Mouse (Mus musculus) liver, postnatal 0 days (tissue): Measurements from ENCODE around the gene Slc5a2. TPM values are rescaled to one million over a fixed set of nuclear protein-coding genes. Genes with fewer than 3 reads are reported as not detected.
A peak's percentile ranks its signal among the peaks of the same experiment; 100 is the strongest.

Experiments
- ATAC-seq: fragments of 200-750 bp; cut with Nextera tagmentation; 2 replicates; pipeline ENCODE4 v1.8.0; 2017; ENCODE audit warnings: mild to moderate bottlenecking, moderate library complexity
- DNase-seq: peaks from one replicate; pipeline ENCODE4 v3.0.0-alpha.2; 2016
- H3K27ac ChIP-seq: fragments of 300-500 bp; sonication (generic); 2 replicates; pipeline ENCODE4 v1.5.1; 2014; ENCODE audit warnings: antibody characterized with exemption, moderate library complexity, mild to moderate bottlenecking, low read depth
- H3K27me3 ChIP-seq: fragments of 300-500 bp; sonication (generic); 2 replicates; pipeline ENCODE4 v1.6.1; 2014; ENCODE audit warnings: low read length, control low read depth, mixed read lengths; ENCODE audit not compliant: insufficient read depth
- H3K36me3 ChIP-seq: fragments of 300-500 bp; sonication (generic); replicated peaks from 2 replicates; pipeline ENCODE4 v1.6.1; 2014; ENCODE audit warnings: mild to moderate bottlenecking, control low read depth, low read length, moderate library complexity, mixed read lengths; ENCODE audit not compliant: insufficient read depth
- H3K4me1 ChIP-seq: fragments of 300-500 bp; sonication (generic); 2 replicates; pipeline ENCODE4 v1.6.1; 2014; ENCODE audit warnings: antibody characterized with exemption, mild to moderate bottlenecking, control low read depth; ENCODE audit not compliant: insufficient read depth
- H3K4me2 ChIP-seq: fragments of 300-500 bp; sonication (generic); 2 replicates; pipeline ENCODE4 v1.6.1; 2014; ENCODE audit warnings: low read depth, mild to moderate bottlenecking, low read length, moderate library complexity, mixed read lengths
- H3K4me3 ChIP-seq: fragments of 300-500 bp; sonication (generic); 2 replicates; pipeline ENCODE4 v1.5.1; 2014; ENCODE audit warnings: low read depth, low read length
- H3K9ac ChIP-seq: fragments of 300-500 bp; sonication (generic); replicated peaks from 2 replicates; pipeline ENCODE4 v1.6.1; 2014; ENCODE audit warnings: mild to moderate bottlenecking, moderate library complexity
- H3K9me3 ChIP-seq: fragments of 300-500 bp; sonication (generic); 2 replicates; pipeline ENCODE4 v1.6.1; 2016; ENCODE audit warnings: mild to moderate bottlenecking, control low read depth, low read length, mixed read lengths
- CTCF ChIP-seq: sonication (generic); IDR thresholded peaks from 2 replicates; pipeline ENCODE4 v1.5.1; 2016; ENCODE audit warnings: antibody characterized with exemption, low read depth
- EP300 ChIP-seq: IDR thresholded peaks from 2 replicates; pipeline ENCODE4 v1.6.1; 2016; ENCODE audit warnings: antibody characterized with exemption, low read depth, mild to moderate bottlenecking
- WGBS: fragments of 180-500 bp; shearing (Covaris S2); extraction: QIAGEN DNeasy Blood & Tissue Kit; methylation state at CpG from one replicate; pipeline ENCODE4 v1.1.7; 2014; ENCODE audit not compliant: insufficient replicate concordance; 5-methylcytosine and 5-hydroxymethylcytosine counted together
- microRNA-seq: library from miRNA; unstranded; fragments of <30 nt; microRNA quantifications from one replicate; pipeline ENCODE4, GENCODE M21; 2016
- polyA plus RNA-seq: library from polyadenylated mRNA; unstranded; fragments of >200 nt; fragmentation: Nextera tagmentation; extraction: Ambion mirVana; gene quantifications from 2 replicates; pipeline ENCODE4 v1.2.1, GENCODE M21; 2015

Slc5a2 gene
- polyA plus RNA-seq, 1 experiment from 2014 or later, result 1.8 TPM

GRCm38 (mm10) chr7:128313601-128314000, 48.1 kb downstream of the Slc5a2 start:
- 74% methylated on average over 2 of the region's 2 CpGs for WGBS
- Histone ChIP-seq H3K27me3 (peaks cover 6% of the 10 kb centered on the region; the same call in 1 of the 2 replicates), H3K4me1 (peaks cover 7% of the 10 kb centered on the region)

GRCm38 (mm10) chr7:128314491-128314890, 49.0 kb downstream of the Slc5a2 start:
- H3K27ac ChIP-seq, result no peak overlapping the region
- WGBS, result 71% methylated on average over 7 of the region's 7 CpGs
- H3K9ac ChIP-seq, result no peak overlapping the region
- no peaks in the 10 kb centered on the region for H3K9me3 ChIP-seq
- H3K27me3 ChIP-seq, result peaks cover 6% of the 10 kb centered on the region; the same call in 1 of the 2 replicates
- ATAC-seq, result no peak
- DNase-seq, result no peak
- no peak overlapping the region for H3K4me3 ChIP-seq
- no peak overlapping the region for H3K4me2 ChIP-seq
- H3K36me3 ChIP-seq, result no peaks in the 10 kb centered on the region
- peaks cover 7% of the 10 kb centered on the region for H3K4me1 ChIP-seq
- TF ChIP-seq CTCF, result no peak
- TF ChIP-seq EP300, result no peak

More at GRCm38 (mm10) chr7:128313601-128314000, 48.1 kb downstream of the Slc5a2 start:
- Histone ChIP-seq H3K36me3 (no peaks in the 10 kb centered on the region), H3K27ac (no peak overlapping the region), H3K4me3 (no peak overlapping the region), H3K4me2 (no peak overlapping the region), H3K9ac (no peak overlapping the region), H3K9me3 (no peaks in the 10 kb centered on the region)
- TF ChIP-seq CTCF (peak; percentile 38), EP300 (no peak)
- DNase-seq (no peak), ATAC-seq (no peak)

GRCm38 (mm10) chr7:128317011-128317410, 51.6 kb downstream of the Slc5a2 start:
- Histone ChIP-seq H3K4me2 (no peak overlapping the region), H3K27ac (no peak overlapping the region), H3K36me3 (no peaks in the 10 kb centered on the region), H3K27me3 (0 out of 2 replicates have a peak, but pooled peaks cover under 1% of the 10 kb centered on the region), H3K9ac (no peak overlapping the region), H3K4me3 (no peak overlapping the region), H3K9me3 (no peaks in the 10 kb centered on the region), H3K4me1 (no peaks in the 10 kb centered on the region)
- peak; percentile 10 for DNase-seq
- no peak for ATAC-seq
- 70% methylated on average over 2 of the region's 4 CpGs for WGBS
- TF ChIP-seq CTCF (no peak), EP300 (no peak)

- TF ChIP-seq EP300 (no peak), CTCF (no peak)
- Histone ChIP-seq H3K9me3 (no peaks in the 10 kb centered on the region), H3K9ac (no peak overlapping the region), H3K4me1 (no peaks in the 10 kb centered on the region), H3K4me3 (no peak overlapping the region), H3K27ac (no peak overlapping the region), H3K36me3 (no peaks in the 10 kb centered on the region), H3K27me3 (no peaks in the 10 kb centered on the region), H3K4me2 (no peak overlapping the region)
- DNase-seq (peak; percentile 11), ATAC-seq (no peak)
- WGBS, result 88% methylated on average over 7 of the region's 7 CpGs
Observed at GRCm38 (mm10) chr7:128319140-128319539, 53.7 kb downstream of the Slc5a2 start.

GRCm38 (mm10) chr7:128320219-128320816, 54.9 kb downstream of the Slc5a2 start:
- no peaks in the 10 kb centered on the region for H3K4me1 ChIP-seq
- no peak overlapping the region for H3K4me3 ChIP-seq
- H3K9me3 ChIP-seq, result no peaks in the 10 kb centered on the region
- no peaks in the 10 kb centered on the region for H3K27me3 ChIP-seq
- TF ChIP-seq EP300 (no peak), CTCF (no peak)
- WGBS, result 66% methylated on average over 2 of the region's 2 CpGs
- no peak overlapping the region for H3K4me2 ChIP-seq
- H3K36me3 ChIP-seq, result no peaks in the 10 kb centered on the region
- no peak overlapping the region for H3K9ac ChIP-seq
- ATAC-seq (no peak), DNase-seq (no peak)
- H3K27ac ChIP-seq, result peak overlapping the region; percentile 62

DNA sequence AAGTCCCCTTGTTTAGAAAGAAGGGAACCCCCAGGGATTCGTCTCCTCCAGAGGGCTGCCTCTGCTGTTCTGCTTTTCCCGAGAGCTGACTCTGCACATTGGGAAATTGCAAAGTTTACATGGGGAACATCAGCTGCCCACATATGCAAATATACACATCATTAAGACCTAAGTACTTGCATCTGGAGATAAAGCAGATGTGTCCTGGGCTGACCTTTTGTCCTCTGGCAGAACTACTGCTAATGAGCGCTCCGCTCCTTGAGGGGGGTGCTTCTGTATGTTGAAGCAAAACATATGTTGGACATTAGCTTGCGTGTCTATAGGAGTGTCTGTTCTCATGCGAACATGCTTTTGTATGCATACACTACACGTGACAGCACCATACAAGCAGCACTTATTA, 55.8 kb downstream of the Slc5a2 start:
- Histone ChIP-seq H3K27ac (peak overlapping the region; percentile 62; the same call in 1 of the 2 replicates), H3K4me2 (no peak overlapping the region; the same call in 1 of the 2 replicates), H3K4me3 (no peak overlapping the region), H3K9ac (no peak overlapping the region), H3K9me3 (no peaks in the 10 kb centered on the region), H3K4me1 (no peaks in the 10 kb centered on the region), H3K36me3 (no peaks in the 10 kb centered on the region), H3K27me3 (no peaks in the 10 kb centered on the region)
- DNase-seq (peak; percentile 17), ATAC-seq (peak; percentile 35)
- TF ChIP-seq CTCF (no peak), EP300 (no peak)
- whole genome bisulfite sequencing, result 59% methylated on average over 7 of the region's 7 CpGs

Small RNA genes lying within 50 kb of the gene (microRNA-seq; reads per million reads assigned to microRNA genes)
- not detected for gene Mir3103

Other genes with a start within 250 kb of the Slc5a2 start
- 5.1 and 6.1 TPM in 2 replicates for gene Itgam, start 203.0 kb upstream of the Slc5a2 start, polyA plus RNA-seq
- 0.51 TPM in 1 of 2 replicates, not detected in the other for gene Gm49368, start 203.0 kb upstream of the Slc5a2 start, polyA plus RNA-seq
- gene Itgax, start 136.1 kb upstream of the Slc5a2 start, polyA plus RNA-seq, result 0.26 and 0.34 TPM in 2 replicates
- gene Itgad, start 111.3 kb upstream of the Slc5a2 start, polyA plus RNA-seq, result 0.28 and 0.31 TPM in 2 replicates
- gene Cox6a2, start 59.3 kb upstream of the Slc5a2 start, polyA plus RNA-seq, result 1.1 and 15.6 TPM in 2 replicates
- 5.4 and 5.6 TPM in 2 replicates for gene Armc5, start 28.3 kb upstream of the Slc5a2 start, polyA plus RNA-seq
- gene 9130023H24Rik, start 27.6 kb upstream of the Slc5a2 start, polyA plus RNA-seq, result 1.7 and 2.2 TPM in 2 replicates
- gene Tgfb1i1, start 18.8 kb upstream of the Slc5a2 start, polyA plus RNA-seq, result 10.1 and 10.4 TPM in 2 replicates
- gene BC017158, start 32.5 kb downstream of the Slc5a2 start, polyA plus RNA-seq, result 9.4 and 9.6 TPM in 2 replicates
- 31.7 and 32.3 TPM in 2 replicates for gene Rgs10, start 153.1 kb downstream of the Slc5a2 start, polyA plus RNA-seq
- gene Tial1, start 196.1 kb downstream of the Slc5a2 start, polyA plus RNA-seq, result 10.2 and 11.5 TPM in 2 replicates